8 mouse cellular contexts compared by ENCODE assay signal in the genomic region with DNA sequence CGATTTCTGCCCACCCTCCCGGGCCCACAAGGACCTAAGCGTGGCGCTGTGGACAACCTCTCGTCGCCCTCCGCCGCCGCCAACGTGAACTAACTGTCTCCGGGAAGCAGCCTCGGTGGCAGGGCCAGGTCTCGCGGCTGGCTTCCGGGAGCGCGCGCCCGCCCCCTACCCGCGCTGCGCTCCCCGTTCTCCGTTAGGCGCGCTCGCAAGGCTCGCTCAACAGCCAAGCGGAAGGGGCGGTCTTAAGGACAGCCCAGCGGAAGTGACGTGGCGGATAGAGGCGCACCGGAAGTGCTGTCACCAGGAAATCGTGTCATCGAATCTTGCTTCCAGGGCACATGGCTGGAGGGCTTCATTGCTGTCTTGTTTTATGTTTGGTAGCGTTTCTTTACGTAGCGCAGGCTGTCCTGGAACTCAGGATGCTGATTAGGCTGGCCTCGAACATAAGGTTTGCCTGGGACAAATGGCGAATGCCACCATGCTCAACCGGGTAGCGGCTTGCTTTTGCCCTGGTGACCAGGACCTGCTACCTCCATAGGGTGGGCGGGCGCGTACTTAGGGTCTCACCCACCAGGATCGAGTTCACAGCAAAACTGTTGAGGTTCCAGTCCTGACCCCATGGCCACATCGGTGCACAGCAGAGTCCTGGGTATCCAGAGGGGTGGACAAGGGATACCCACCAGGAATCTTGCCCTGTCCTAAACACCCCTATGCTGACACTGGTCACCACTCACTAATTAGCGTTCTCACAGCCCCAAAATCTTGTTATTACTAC. TPM values are rescaled to one million over a fixed set of nuclear protein-coding genes. Genes with fewer than 3 reads are reported as not detected.
DNase-seq lines count a peak whose midpoint lies in the region; ATAC-seq and TF ChIP-seq lines count a peak whose summit lies in the region.

Gene Tmem230, minus strand, starts transcription at position 269 of the 775 bp plus-strand sequence.

- TF ChIP-seq EP300 in liver, embryonic 14.5 days (IDR thresholded peaks at IDR 0.05; ENCODE audit: low read depth) = no peak; the same call in 1 of the 2 replicates
- no peak for TF ChIP-seq EP300 in stomach, postnatal 0 days (optimal IDR thresholded peaks at IDR 0.05)

- peak; percentile 98 for DNase-seq in CD4-positive, CD25-positive, alpha-beta regulatory T cell, adult 2 months (ENCODE audit: low read depth, low spot score)
- DNase-seq in c-Kit-positive CD71-negative TER-119-negative erythroid progenitor cells, embryonic 14.5 days (ENCODE audit: low read depth) = peak; percentile 91
- peak; percentile 94 for DNase-seq in forebrain, embryonic 10.5 days (ENCODE audit: extremely low spot score, low spot score)
- peak; percentile 96 for DNase-seq in kidney, postnatal 25 days
- DNase-seq in liver, embryonic 14.5 days (ENCODE audit: low read depth in 3 of 3, low spot score in 3 of 3) = peak; percentile 87 to 92 (median 91)
- DNase-seq in neural tube, embryonic 11.5 days (ENCODE audit: low spot score) = peak; percentile 96
- peak; percentile 95 for DNase-seq in stomach, postnatal 0 days (ENCODE audit: low spot score)

- peaks cover 68% of the 10 kb centered on the region for H3K36me3 ChIP-seq in forebrain, embryonic 10.5 days (replicated peaks)
- H3K36me3 ChIP-seq in heart, embryonic 15.5 days = peaks cover 36% of the 10 kb centered on the region
- H3K36me3 ChIP-seq in liver, embryonic 14.5 days (replicated peaks; ENCODE audit: control insufficient read depth, insufficient read depth, low read depth) = peaks cover 66% of the 10 kb centered on the region
- H3K36me3 ChIP-seq in neural tube, embryonic 11.5 days (ENCODE audit: control insufficient read depth, insufficient read depth, low read length) = no peaks in the 10 kb centered on the region
- no peaks in the 10 kb centered on the region for H3K36me3 ChIP-seq in stomach, postnatal 0 days (ENCODE audit: control insufficient read depth, insufficient read depth, low read length)

- peak within 1 kb of the TSS; percentile 89 for H3K27ac ChIP-seq in forebrain, embryonic 10.5 days
- H3K27ac ChIP-seq in heart, embryonic 15.5 days = peak within 1 kb of the TSS; percentile 86
- peak within 1 kb of the TSS; percentile 71 for H3K27ac ChIP-seq in liver, embryonic 14.5 days
- H3K27ac ChIP-seq in neural tube, embryonic 11.5 days (ENCODE audit: low read depth, low read length) = peak within 1 kb of the TSS; percentile 57; the same call in 1 of the 2 replicates
- peak within 1 kb of the TSS; percentile 86 for H3K27ac ChIP-seq in stomach, postnatal 0 days (replicated peaks)

- peak; percentile 37; the same call in 1 of the 2 replicates for TF ChIP-seq CTCF in liver, embryonic 14.5 days (IDR thresholded peaks at IDR 0.05; ENCODE audit: low read depth)
- TF ChIP-seq CTCF in stomach, postnatal 0 days (IDR thresholded peaks at IDR 0.05; ENCODE audit: low read depth) = peak; percentile 61

- H3K4me1 ChIP-seq in forebrain, embryonic 10.5 days = peaks cover 44% of the 10 kb centered on the region
- peaks cover 26% of the 10 kb centered on the region for H3K4me1 ChIP-seq in heart, embryonic 15.5 days (replicated peaks)
- peaks cover 12 to 13% of the 10 kb centered on the region in 2 experiments for H3K4me1 ChIP-seq in liver, embryonic 14.5 days (replicated peaks; ENCODE audit: control insufficient read depth in 2 of 2, insufficient read depth in 2 of 2, low read length in 1 of 2)
- H3K4me1 ChIP-seq in neural tube, embryonic 11.5 days (ENCODE audit: control insufficient read depth, insufficient read depth, low read length) = peaks cover 3% of the 10 kb centered on the region; the same call in 1 of the 2 replicates
- no peaks in the 10 kb centered on the region; the same call in 1 of the 2 replicates for H3K4me1 ChIP-seq in stomach, postnatal 0 days (replicated peaks; ENCODE audit: control insufficient read depth, insufficient read depth)

- WGBS in forebrain, embryonic 10.5 days = 5% methylated on average over 50 of the region's 50 CpGs
- 4% methylated on average over 50 of the region's 50 CpGs for WGBS in heart, embryonic 15.5 days
- whole genome bisulfite sequencing in liver, embryonic 14.5 days (ENCODE audit: insufficient replicate concordance) = 5% methylated on average over 50 of the region's 50 CpGs
- 4% methylated on average over 50 of the region's 50 CpGs for WGBS in neural tube, embryonic 11.5 days
- 5% methylated on average over 48 of the region's 50 CpGs for WGBS in stomach, postnatal 0 days

- peak within 1 kb of the TSS; percentile 88 for H3K4me2 ChIP-seq in heart, embryonic 15.5 days
- H3K4me2 ChIP-seq in liver, embryonic 14.5 days (ENCODE audit: low read depth) = peak within 1 kb of the TSS; percentile 73
- peak within 1 kb of the TSS; percentile 42 for H3K4me2 ChIP-seq in neural tube, embryonic 11.5 days (ENCODE audit: low read depth)
- peak within 1 kb of the TSS; percentile 75 for H3K4me2 ChIP-seq in stomach, postnatal 0 days (replicated peaks; ENCODE audit: low read depth)

- ATAC-seq in heart, embryonic 15.5 days (replicated peaks; ENCODE audit: insufficient number of reproducible peaks, insufficient read depth, low FRiP score, low read depth) = peak; percentile 90
- peak; percentile 81 for ATAC-seq in liver, embryonic 14.5 days (ENCODE audit: insufficient read depth)
- peak; percentile 91 for ATAC-seq in neural tube, embryonic 11.5 days (ENCODE audit: insufficient read depth, low FRiP score, low TSS enrichment)
- ATAC-seq in stomach, postnatal 0 days (ENCODE audit: low FRiP score, low TSS enrichment) = peak; percentile 96

- no peaks in the 10 kb centered on the region for H3K9me3 ChIP-seq in forebrain, embryonic 10.5 days
- no peaks in the 10 kb centered on the region for H3K9me3 ChIP-seq in heart, embryonic 15.5 days (replicated peaks)
- no peaks in the 10 kb centered on the region for H3K9me3 ChIP-seq in liver, embryonic 14.5 days (ENCODE audit: control insufficient read depth, low read length)
- H3K9me3 ChIP-seq in neural tube, embryonic 11.5 days (ENCODE audit: control insufficient read depth, low read length) = no peaks in the 10 kb centered on the region
- H3K9me3 ChIP-seq in stomach, postnatal 0 days (ENCODE audit: control insufficient read depth, low read length) = no peaks in the 10 kb centered on the region

- no peaks in the 10 kb centered on the region for H3K27me3 ChIP-seq in forebrain, embryonic 10.5 days (ENCODE audit: poor library complexity, severe bottlenecking)
- H3K27me3 ChIP-seq in heart, embryonic 15.5 days = no peaks in the 10 kb centered on the region
- H3K27me3 ChIP-seq in liver, embryonic 14.5 days (ENCODE audit: control insufficient read depth, insufficient read depth, low read length) = no peaks in the 10 kb centered on the region
- no peaks in the 10 kb centered on the region for H3K27me3 ChIP-seq in neural tube, embryonic 11.5 days (ENCODE audit: control insufficient read depth, insufficient read depth, low read length)
- H3K27me3 ChIP-seq in stomach, postnatal 0 days (ENCODE audit: control insufficient read depth, insufficient read depth, low read length) = no peaks in the 10 kb centered on the region

- peak within 1 kb of the TSS; percentile 84 for H3K9ac ChIP-seq in heart, embryonic 15.5 days
- H3K9ac ChIP-seq in liver, embryonic 14.5 days (replicated peaks) = peak within 1 kb of the TSS; percentile 91
- H3K9ac ChIP-seq in neural tube, embryonic 11.5 days (ENCODE audit: low read length) = peak within 1 kb of the TSS; percentile 57
- peak within 1 kb of the TSS; percentile 65 for H3K9ac ChIP-seq in stomach, postnatal 0 days (ENCODE audit: low read length)

- peak within 1 kb of the TSS; percentile 65 for H3K4me3 ChIP-seq in forebrain, embryonic 10.5 days
- peak within 1 kb of the TSS; percentile 74 for H3K4me3 ChIP-seq in heart, embryonic 15.5 days
- peak within 1 kb of the TSS; percentile 65 to 71 for H3K4me3 ChIP-seq in liver, embryonic 14.5 days (ENCODE audit: insufficient read depth in 1 of 2, low read depth in 2 of 2, low read length in 2 of 2)
- H3K4me3 ChIP-seq in neural tube, embryonic 11.5 days (ENCODE audit: low read depth, low read length) = peak within 1 kb of the TSS; percentile 59
- H3K4me3 ChIP-seq in stomach, postnatal 0 days (ENCODE audit: low read depth, low read length) = peak within 1 kb of the TSS; percentile 56

RNA-seq across cellular contexts. Expression of gene Tmem230, which starts in this region (rescaled TPM):
- polyA plus RNA-seq in forebrain, embryonic 10.5 days (2016; fragmentation: Nextera tagmentation; extraction: Ambion mirVana) = 35.2 and 36.1 TPM in 2 replicates
- 40.2 and 41.3 TPM in 2 replicates for polyA plus RNA-seq in heart, embryonic 15.5 days (2015; fragmentation: Nextera tagmentation; extraction: Ambion mirVana)
- 9.0 and 11.8 TPM in 2 replicates for polyA plus RNA-seq in liver, embryonic 14.5 days (2012; rRNA removed)
- 15.2 and 15.7 TPM in 2 replicates for polyA plus RNA-seq in liver, embryonic 14.5 days (2014; fragmentation: Nextera tagmentation; extraction: Ambion mirVana)
- 58.8 and 59.0 TPM in 2 replicates for polyA plus RNA-seq in neural tube, embryonic 11.5 days (2014; fragmentation: Nextera tagmentation; extraction: Ambion mirVana)
- polyA plus RNA-seq in stomach, postnatal 0 days (2015; fragmentation: Nextera tagmentation; extraction: Ambion mirVana) = 28.6 and 29.4 TPM in 2 replicates

Comparison
In these comparisons a context has a peak if more than half of its experiments do, and no peak if none do; other contexts are left out.
1. Peak in every context shown above with its lines: DNase-seq, ATAC-seq, H3K4me3 ChIP-seq and H3K27ac ChIP-seq.